Mouse (Mus musculus) layer of hippocampus, postnatal 10 days (tissue): Measurements from ENCODE around the gene Gm43552. TPM values are rescaled to one million over a fixed set of nuclear protein-coding genes. Genes with fewer than 3 reads are reported as not detected.
"Not testable (repeated sequence)": the region's sequence is repeated elsewhere in the genome, so short reads cannot be mapped to it uniquely, and the experiment has no call there.

ENCODE experiments used
- DNase-seq, 2 experiments: peaks; one replicate each; pipeline ENCODE4 v3.0.0; 2021; ENCODE audit warnings: low spot score in 2 of 2
- total RNA-seq, 2 experiments: library from RNA; stranded (reverse); gene quantifications; 2 replicates each; pipeline ENCODE4 v1.2.3; 2021

Gene Gm43552
- total RNA-seq, 2 experiments from 2014 or later: not detected

DNA sequence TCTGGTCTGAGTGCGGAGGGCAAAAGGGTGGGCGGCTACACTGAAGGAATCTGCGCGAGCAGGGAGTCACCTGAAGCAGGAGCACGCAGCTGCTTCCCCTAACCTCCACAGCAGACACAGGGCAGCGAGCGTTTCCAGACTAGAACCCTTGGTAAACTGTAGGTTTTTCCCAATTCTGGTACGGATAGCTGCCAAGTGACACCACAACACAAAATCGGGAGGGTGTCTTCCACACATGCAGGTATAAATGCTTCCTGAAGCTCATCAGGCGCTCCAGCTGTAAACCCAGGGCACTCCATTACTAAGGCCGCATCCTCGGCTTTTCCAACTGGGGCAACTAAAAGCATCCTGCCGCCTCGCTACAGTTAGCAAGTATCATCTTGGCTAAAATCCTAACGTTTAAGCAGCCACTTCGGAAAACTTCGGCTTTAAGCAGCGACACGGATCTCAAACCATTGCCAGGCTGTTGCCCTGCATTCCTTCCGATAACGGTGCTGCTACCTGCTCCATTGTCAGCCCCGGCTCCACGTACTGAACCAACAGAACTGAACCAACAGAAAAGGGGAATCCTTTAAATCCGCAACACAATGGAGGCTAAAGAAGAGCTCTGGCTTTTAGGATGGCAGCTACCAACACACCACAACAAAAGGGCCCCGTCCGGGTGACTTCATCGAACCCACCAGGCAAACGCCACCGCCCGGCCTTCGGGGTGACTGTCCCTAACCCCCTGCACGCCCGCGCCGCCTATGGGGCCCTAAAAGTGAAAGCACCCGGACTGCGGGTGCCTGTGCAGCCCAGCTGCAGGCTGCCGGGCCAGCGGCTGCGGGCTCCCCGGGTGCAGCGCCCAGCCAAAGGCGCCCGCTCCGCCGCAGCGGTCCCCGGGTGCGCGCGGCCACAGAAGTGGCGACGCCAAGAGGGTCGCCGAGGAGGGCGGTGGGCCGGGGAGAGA lies 592 bp downstream of the Gm43552 start:
- DNase-seq: peak; percentile 65 to 77

DNA sequence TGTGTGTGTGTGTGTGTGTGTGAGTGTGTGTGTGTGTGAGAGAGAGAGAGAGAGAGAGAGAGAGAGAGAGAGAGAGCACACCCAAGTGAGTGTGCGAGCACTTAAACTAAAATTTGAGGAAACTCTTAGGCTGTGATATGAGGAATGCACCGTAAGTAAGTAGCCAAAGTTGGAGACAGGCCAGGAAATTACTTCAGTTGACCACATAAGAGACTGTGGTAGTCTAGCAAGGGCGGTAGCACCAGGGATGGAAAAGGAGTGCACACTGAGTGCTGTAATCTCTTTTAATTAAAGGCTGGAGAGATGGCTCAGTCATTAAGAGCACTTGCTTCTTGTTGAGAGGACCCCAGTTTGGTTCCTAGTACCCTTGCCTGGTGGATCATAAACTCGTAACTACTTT lies 2.8 kb downstream of the Gm43552 start:
- no peak for DNase-seq

DNA sequence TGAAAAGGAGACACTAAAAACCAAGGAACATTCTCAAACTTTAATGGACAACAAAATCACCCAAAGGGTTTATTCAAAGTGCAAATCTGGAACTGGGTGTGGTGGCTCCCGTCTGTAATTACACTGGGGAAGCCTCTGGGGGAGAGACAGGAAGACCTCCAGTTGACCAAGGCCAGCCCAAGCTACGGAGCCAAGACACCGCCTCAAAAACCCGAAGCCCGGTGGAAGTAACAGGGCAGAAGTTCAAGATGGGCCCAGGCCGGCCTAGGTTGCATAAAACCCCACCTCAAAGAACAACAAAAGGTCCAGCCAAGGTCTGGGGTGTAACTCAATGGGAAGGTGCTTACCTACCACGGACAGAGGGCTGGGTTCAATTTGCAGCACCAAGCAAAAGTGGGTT lies 3.9 kb downstream of the Gm43552 start:
- no peak for DNase-seq

- no peak for DNase-seq
Observed at GRCm38 (mm10) chr5:65487381-65487780, 5.3 kb downstream of the Gm43552 start.

DNA sequence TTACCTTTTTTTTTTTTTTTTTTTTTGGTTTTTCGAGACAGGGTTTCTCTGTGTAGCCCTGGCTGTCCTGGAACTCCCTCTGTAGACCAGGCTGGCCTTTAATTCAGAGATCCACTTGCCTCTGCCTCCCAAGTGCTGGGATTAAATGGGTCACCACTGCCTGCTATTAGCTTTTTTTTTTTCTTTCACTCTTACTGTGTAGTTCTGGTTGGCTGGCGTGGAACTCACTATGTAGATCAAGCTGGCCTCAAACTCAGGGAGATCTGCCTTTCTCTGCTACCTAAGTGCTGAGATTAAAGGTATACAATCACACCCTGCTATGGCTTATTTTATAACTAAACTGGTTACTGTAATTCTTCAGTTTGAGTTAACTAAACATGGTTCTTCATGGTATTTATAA lies 6.1 kb downstream of the Gm43552 start:
- DNase-seq: no peak

DNA sequence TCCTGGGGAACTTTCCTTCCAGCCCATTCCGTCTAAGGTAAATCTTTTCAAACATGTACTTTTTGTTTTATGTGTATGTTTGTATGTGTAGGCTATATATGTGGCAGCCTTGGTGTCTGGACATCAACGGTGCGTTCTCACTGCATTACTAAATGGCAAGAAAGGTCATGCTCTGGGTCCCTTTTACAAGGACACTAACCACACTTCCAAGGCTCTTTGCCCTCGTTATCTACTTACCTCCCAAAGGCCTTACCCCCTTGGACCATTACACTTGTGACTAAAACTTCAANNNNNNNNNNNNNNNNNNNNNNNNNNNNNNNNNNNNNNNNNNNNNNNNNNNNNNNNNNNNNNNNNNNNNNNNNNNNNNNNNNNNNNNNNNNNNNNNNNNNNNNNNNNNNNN lies 9.6 kb downstream of the Gm43552 start:
- DNase-seq: no peak

DNA sequence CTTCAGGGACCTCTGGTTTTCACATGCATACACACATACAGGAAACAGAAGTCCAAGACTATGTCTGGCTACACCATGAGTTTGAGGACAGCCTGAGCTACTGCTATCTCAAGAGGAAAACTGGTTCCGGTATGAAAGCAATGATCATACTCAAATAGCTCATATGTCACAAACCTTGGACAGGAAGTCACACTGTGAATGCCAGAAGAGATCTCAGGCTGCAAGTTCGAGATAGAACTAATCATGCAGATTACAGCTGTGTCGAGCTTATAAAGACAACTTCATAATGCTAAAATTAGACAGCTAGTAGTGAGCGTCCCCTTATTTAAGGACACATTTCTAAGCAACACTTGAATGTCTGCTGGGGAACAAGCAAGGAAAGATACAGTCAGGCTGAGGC lies 12.1 kb downstream of the Gm43552 start:
- no peak for DNase-seq

DNA sequence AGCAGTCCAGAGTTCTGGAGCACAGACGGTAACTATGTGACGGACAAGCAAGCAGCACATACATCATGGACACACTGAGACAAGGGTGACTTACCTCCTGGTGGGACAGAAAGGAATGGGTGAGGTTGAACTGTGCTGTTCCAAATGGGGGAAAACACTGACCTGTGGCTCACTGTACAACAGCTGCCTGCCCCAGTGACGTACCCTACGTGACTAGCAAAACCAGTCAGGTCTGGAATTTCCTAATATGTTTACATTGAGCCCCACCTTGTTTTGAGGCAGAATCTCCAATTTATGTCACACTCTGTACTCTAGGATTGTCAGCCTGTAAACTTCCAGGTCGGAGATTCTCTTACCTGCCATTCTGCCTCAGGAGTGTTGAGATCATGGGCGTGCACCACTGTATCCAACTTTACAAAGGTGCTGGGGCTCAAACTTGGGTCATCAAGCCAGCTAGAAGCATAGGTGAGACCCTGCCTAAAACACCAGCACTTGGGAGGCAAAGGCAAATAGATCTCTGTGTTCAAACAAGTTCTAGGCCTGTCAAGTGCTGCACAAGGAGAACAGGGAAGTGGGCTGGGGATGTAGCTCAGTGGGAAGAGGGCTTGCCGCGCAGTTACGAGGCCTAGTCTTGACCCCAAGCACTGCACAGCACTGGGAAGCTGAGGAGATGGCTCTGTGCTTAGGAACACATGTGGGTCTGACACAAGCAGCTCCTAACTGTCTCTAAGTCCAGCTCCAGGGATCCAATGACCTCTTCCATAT lies 12.8 kb downstream of the Gm43552 start:
- DNase-seq: no peak

DNA sequence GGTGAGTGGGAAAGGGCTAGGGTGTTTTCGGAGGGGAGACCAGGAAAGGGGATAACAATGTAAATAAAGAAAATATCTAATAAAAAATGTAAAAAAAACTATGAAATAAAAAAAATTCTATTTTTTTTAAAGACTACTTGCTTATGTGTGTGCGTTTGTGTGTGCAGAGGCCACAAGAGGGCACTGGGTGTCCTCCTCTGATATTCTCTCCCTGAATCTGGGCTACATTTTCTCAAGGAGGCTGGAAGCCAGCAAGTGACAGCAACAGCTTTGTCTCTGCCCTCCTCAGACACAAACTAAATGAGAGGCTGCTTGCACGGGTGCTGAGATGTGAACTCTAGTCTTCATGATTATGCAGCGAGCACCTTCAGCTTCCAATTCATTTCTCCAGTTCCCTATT lies 14.4 kb downstream of the Gm43552 start:
- DNase-seq: no peak

- DNase-seq: not testable (repeated sequence)
Observed at GRCm38 (mm10) chr5:65476739-65477138, 15.9 kb downstream of the Gm43552 start.

DNA sequence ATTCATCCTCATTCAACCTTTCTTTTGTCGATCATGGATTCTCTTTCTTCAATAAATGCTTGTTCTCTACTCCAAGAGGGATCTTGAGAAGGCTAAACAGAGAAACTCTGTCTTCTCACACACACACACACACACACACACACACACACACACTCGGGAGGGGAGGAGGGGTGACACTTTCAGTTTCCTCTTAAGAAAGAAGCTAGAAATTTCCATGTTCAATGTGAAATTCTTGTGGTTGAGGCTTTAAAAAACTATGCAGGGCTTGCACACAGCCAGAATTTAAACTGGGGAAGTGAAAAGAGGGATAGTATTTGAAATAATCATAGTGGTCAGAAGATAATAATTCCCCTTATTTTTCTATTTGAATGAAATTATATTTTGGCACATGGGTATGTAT lies 16.8 kb downstream of the Gm43552 start:
- DNase-seq: no peak

DNA sequence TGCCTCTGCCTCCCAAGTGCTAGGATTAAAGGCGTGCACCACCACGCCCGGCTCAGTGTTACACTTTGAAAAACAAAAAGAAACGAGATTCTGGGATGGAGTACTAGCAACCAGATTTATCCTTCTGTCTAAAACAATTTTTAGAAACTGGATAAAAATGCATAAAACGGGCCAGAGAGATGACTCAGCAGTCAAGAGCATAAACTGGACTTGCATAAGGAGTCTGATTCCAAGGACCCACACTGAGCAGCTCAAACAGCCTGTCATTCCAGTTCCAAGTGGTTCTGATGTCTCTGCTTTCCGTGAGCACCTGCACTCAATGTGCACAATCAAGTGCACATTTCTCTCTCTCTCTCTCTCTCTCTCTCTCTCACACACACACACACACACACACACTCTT lies 22.9 kb downstream of the Gm43552 start:
- DNase-seq: no peak

DNA sequence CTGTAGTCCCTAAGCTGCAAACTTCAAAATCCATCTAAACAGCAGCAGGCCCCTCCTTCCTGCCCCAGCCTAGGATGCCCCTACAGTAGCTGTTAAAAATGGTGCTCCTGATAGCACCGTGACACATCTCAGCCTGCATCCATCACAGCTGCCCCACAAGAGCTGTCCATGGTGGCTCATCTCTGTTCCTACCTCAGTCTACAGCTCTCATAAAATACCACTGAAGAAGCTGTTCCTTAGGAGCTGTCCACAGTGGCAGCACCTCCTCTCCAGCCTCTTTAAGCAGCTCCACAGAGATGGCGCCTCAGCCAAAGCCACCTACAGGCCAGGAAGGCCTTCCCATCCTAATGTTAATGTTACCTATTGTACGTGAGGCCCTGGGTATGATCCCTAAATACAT lies 25.7 kb downstream of the Gm43552 start:
- no peak for DNase-seq

DNA sequence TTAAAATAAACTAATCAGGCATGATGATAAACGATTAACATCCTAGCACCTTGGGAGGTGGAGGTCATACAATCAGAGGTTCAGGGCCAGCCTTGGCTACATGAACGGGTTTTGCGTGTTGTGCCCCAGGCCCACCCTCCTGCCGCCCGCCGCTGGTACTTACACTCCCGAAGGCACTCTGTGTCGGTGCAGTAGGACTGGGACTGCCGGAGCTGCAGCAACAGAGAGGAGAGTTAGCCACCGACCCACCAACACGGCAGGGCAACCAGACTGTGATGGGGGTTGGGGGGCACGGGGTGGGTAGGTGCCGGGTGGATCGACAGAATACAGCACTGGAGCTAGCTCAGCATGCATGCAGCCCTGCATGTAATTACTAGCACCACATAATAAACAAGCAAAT lies 32.3 kb downstream of the Gm43552 start:
- DNase-seq: no peak

DNA sequence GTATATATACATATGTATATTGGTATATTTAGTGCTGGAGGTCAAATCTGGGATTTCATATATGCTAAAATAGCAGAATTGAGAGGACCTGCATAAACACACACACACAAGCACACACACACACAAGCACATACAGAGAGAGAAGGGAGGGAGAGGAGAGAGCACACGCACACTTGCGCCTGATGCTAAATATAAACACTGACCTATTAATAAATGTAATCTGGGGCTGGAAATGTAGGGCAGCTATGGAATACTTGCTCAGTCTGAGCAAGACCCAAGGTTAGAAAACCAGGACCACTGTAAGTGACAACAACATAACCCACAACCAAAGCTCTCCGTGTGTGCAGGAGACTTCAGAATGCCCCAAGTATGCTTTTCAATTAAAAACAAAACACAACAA lies 33.2 kb downstream of the Gm43552 start:
- no peak for DNase-seq

DNA sequence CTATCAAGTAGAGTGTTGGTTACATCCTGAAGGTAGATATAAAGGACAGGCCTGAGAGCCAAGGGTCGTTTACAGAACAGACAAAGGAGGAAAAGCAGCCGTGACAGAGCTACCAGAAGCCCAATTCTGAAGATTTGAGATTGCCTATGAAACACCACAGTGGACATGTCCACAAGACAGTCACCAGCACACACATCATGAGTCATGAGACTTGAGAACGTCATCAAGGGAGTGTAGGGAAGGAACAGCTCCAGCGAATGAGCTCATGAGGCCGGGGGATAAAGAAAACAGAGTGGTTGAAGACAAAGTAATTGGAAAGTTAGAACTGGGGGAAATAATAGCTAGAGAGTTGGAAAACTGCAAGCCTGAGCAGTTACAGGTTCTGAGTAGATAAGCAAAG lies 34.8 kb downstream of the Gm43552 start:
- no peak for DNase-seq

- DNase-seq: no peak
Observed at GRCm38 (mm10) chr5:65457086-65457827, 35.4 kb downstream of the Gm43552 start.

GRCm38 (mm10) chr5:65454771-65455170 lies 37.9 kb downstream of the Gm43552 start:
- DNase-seq: no peak

DNA sequence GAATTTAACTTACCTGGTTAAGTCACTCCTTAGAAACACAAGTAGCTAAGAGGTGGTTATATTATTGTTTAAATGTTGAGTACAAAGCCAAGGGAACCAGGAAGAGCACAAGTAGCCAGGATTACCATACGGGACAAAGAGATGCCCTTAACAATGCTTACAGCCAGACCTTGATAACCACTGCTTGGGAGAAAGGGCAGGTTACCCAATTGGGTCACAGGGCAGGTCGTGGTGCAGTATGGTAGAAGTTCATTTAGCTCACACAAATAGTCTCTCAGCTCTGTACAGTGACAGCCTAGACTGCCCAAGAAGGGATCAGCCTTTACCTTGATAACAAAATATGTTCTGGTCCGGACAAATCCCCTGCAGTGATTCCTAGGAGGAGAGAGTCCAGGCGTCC lies 43.7 kb downstream of the Gm43552 start:
- DNase-seq: no peak

DNA sequence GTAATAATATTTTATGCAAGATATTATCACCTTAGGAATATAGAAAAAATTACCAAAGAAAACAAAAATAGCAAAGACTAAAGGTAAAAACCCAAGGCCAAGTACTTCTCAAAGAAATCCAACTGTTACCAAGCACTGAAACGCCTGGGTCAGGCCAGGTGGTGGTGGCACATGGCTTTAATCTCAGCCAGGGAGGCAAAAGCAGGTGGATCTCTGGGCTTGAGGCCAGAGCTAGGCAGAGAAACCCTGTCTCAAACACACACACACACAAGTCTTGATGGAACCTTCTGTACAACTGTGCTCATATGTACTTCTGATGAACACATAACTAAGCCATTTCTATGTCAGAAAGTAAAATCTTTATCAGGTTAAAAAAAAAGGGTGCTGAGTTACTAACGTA lies 44.8 kb downstream of the Gm43552 start:
- DNase-seq: no peak

DNA sequence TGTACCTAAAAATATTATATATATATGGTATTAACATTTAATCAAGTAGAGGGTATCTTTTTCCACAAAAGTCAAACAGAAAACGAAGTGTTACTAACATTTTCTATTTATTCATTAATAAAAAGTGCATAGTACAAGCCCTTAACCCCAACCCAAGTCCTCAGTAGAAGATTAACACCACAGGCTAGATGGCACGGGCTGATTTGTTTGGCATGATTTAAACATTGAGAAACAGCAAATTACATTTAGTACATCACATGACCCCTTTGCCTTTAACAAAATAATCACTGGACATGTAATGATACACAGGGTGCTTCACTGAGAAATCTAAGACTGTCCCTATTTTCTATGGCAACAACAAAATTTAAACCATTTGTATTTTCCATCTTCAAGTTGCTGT lies 45.9 kb downstream of the Gm43552 start:
- no peak for DNase-seq

- no peak for DNase-seq
Observed at GRCm38 (mm10) chr5:65444981-65445380, 47.7 kb downstream of the Gm43552 start.
